Mouse (Mus musculus) hindbrain, embryonic 16.5 days (tissue): ENCODE results near the gene Olfr1282. TPM values are rescaled to one million over a fixed set of nuclear protein-coding genes. Genes with fewer than 3 reads are reported as not detected.
"Not testable (repeated sequence)": the region's sequence is repeated elsewhere in the genome, so short reads cannot be mapped to it uniquely, and the experiment has no call there.

Source experiments
- ATAC-seq: fragments of 200-750 bp; cut with Nextera tagmentation; 2 replicates; pipeline ENCODE4 v1.8.0; 2017; ENCODE audit warnings: moderate TSS enrichment, moderate library complexity
- H3K27ac ChIP-seq: fragments of 300-500 bp; sonication (generic); 2 replicates; pipeline ENCODE4 v1.5.1; 2014; ENCODE audit warnings: low read depth, mild to moderate bottlenecking, control low read depth, low read length, moderate library complexity
- H3K27me3 ChIP-seq: fragments of 300-500 bp; sonication (generic); replicated peaks from 2 replicates; pipeline ENCODE4 v1.6.1; 2014; ENCODE audit warnings: low read length; ENCODE audit not compliant: control insufficient read depth, insufficient read depth
- H3K36me3 ChIP-seq: fragments of 300-500 bp; sonication (generic); 2 replicates; pipeline ENCODE4 v1.6.1; 2014; ENCODE audit warnings: mild to moderate bottlenecking, low read length, moderate library complexity, mixed read lengths; ENCODE audit not compliant: control insufficient read depth, insufficient read depth
- H3K4me1 ChIP-seq: fragments of 300-500 bp; sonication (generic); 2 replicates; pipeline ENCODE4 v1.6.1; 2014; ENCODE audit warnings: low read depth, low read length; ENCODE audit not compliant: control insufficient read depth, insufficient read depth
- H3K4me2 ChIP-seq: fragments of 300-500 bp; sonication (generic); 2 replicates; pipeline ENCODE4 v1.6.1; 2014; ENCODE audit warnings: mild to moderate bottlenecking, low read length, control low read depth, moderate library complexity
- H3K4me3 ChIP-seq: fragments of 300-500 bp; sonication (generic); 2 replicates; pipeline ENCODE4 v1.5.1; 2014; ENCODE audit warnings: mild to moderate bottlenecking, low read length, control low read depth, moderate library complexity
- H3K9ac ChIP-seq: fragments of 300-500 bp; sonication (generic); 2 replicates; pipeline ENCODE4 v1.6.1; 2014; ENCODE audit warnings: low read depth, mild to moderate bottlenecking, control low read depth, low read length, moderate library complexity
- H3K9me3 ChIP-seq: fragments of 300-500 bp; sonication (generic); 2 replicates; pipeline ENCODE4 v1.6.1; 2014; ENCODE audit warnings: mild to moderate bottlenecking, low read length, moderate library complexity; ENCODE audit not compliant: control insufficient read depth
- WGBS: fragments of 180-500 bp; shearing (Covaris S2); extraction: QIAGEN DNeasy Blood & Tissue Kit; methylation state at CpG from one replicate; pipeline ENCODE4 v1.1.7; 2014; 5-methylcytosine and 5-hydroxymethylcytosine counted together
- polyA plus RNA-seq: library from polyadenylated mRNA; unstranded; fragments of >200 nt; fragmentation: Nextera tagmentation; extraction: Ambion mirVana; gene quantifications from 2 replicates; pipeline ENCODE4 v1.2.1, GENCODE M21; 2015

The Olfr1282 gene
- polyA plus RNA-seq: not detected in 2 replicates

DNA sequence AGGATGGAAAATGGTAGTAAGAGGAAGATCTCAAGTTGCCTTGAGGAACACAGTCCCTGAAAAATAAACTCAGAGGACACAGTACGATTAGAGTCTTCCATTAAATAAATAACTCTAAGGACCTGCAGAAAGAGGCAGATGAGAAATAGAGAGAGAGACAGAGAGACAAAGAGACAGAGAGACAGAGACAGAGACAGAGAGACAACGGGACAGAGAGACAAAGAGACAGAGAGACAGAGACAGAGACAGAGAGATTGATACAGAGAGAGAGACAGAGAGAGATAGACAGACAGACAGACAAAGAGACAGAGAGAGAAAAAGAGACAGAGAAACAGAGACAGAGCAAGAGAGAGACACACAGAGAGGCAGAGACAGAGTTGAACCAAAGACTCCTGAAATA lies at the start of gene Olfr1282:
Gene Olfr1282, minus strand, starts transcription at position 101 of the 400 bp plus-strand sequence.
- no peak within 1 kb of the TSS for H3K9ac ChIP-seq
- H3K27ac ChIP-seq: no peak within 1 kb of the TSS
- ATAC-seq: no peak
- H3K4me1 ChIP-seq: no peaks in the 10 kb centered on the region
- H3K4me3 ChIP-seq: no peak within 1 kb of the TSS
- WGBS: 82% methylated on average over 2 of the region's 2 CpGs
- H3K36me3 ChIP-seq: no peaks in the 10 kb centered on the region
- H3K4me2 ChIP-seq: no peak within 1 kb of the TSS
- H3K27me3 ChIP-seq: no peaks in the 10 kb centered on the region
- H3K9me3 ChIP-seq: no peaks in the 10 kb centered on the region

DNA sequence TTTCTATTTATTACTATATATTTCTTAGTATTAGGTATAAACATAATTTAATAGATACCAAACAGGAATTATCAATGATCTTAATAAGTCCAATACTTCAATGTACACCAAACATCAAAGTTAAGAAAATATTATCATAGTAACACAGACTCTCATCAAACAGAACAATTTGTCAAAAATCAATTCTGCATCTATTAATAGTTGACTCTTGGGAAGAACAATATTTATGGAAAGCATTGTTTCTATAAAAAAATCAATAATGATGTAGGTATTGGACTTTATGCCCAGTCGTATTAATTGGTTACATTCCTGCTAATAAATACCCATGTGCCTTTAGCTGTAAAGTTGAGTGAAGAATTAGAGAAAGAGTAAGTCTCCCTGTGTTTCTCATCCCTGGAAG lies 39.3 kb upstream of the Olfr1282 start, which contains the start of gene Olfr1284:
Gene Olfr1284, plus strand, starts transcription at position 301 of the 400 bp plus-strand sequence.
- no peaks in the 10 kb centered on the region for H3K4me1 ChIP-seq
- no peaks in the 10 kb centered on the region for H3K9me3 ChIP-seq
- H3K9ac ChIP-seq: no peak within 1 kb of the TSS
- no peaks in the 10 kb centered on the region for H3K27me3 ChIP-seq
- ATAC-seq: no peak
- no peak within 1 kb of the TSS for H3K27ac ChIP-seq
- H3K4me3 ChIP-seq: no peak within 1 kb of the TSS
- no peak within 1 kb of the TSS for H3K4me2 ChIP-seq
- H3K36me3 ChIP-seq: no peaks in the 10 kb centered on the region
- WGBS: 88% methylated on average over 1 of the region's 1 CpGs

DNA sequence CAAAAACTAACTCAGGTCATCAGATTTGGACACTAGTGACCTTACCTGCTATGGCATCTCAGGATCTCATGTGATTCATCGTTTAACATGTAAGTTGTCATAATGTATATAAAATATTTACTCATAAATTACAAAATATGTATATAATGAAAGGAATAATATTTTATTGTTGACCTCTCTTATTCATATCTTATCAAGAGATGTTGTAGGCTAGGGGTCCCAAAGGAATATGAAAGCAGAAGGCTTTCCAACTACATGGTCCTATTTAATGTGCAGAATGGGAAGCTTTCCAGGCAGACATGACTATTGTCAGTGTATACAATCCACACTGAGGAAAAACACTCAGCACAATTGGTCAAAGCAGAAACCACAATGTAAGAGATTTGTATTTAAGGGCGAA lies 30.6 kb upstream of the Olfr1282 start, which contains the start of gene Olfr1283:
Gene Olfr1283, plus strand, starts transcription at position 301 of the 400 bp plus-strand sequence.
- H3K4me3 ChIP-seq: no peak within 1 kb of the TSS
- WGBS: 76% methylated on average over 2 of the region's 2 CpGs

DNA sequence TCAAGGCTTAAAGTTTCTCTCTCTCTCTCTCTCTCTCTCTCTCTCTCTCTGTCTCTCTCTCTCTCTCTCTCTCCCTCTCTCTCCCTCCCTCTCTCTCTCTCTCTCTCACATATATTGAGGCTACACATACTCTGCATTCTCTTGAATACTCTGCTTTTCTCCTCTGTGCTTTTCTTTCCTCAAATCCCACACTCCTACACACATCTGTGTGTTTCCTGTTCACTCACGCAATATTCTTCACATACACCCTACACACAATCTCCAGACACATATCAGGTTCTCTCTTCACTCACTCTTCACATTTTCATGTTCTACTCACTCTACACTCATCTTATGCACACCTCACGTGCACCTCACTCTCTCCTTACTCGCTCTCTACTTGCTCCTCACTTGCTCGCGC lies 2.2 kb downstream of the Olfr1282 start:
- ATAC-seq, H3K9me3 ChIP-seq: not testable (repeated sequence)
- WGBS: 90% methylated on average over 5 of the region's 5 CpGs

More for the DNA sequence above, 30.6 kb upstream of the Olfr1282 start, which contains the start of gene Olfr1283:
- no peak for ATAC-seq
- Histone ChIP-seq H3K27me3 (no peaks in the 10 kb centered on the region), H3K27ac (no peak within 1 kb of the TSS), H3K36me3 (no peaks in the 10 kb centered on the region), H3K4me1 (no peaks in the 10 kb centered on the region), H3K9me3 (no peaks in the 10 kb centered on the region), H3K9ac (no peak within 1 kb of the TSS), H3K4me2 (no peak within 1 kb of the TSS)

DNA sequence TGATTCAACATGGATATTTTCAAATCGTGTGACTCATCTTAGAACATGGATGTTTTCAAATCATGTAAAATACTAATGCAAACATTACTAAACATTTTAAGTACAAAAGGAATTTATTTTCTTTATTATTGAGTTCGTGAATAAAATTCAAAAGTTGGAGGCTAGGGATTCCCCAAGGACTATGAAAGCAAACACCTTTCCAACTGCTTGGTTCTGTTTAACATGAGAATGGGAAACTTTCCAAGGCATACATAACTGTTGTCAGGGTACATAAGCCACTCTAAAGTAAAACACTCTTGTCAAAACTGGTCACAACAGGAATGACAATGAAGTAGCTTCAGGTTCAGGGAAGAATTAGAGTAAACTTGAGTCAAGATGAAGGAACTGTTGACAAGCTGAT lies 9.7 kb downstream of the Olfr1282 start, which contains the start of gene Olfr1281:
Gene Olfr1281, plus strand, starts transcription at position 301 of the 400 bp plus-strand sequence.
- H3K9ac ChIP-seq: no peak within 1 kb of the TSS
- no peaks in the 10 kb centered on the region for H3K27me3 ChIP-seq
- ATAC-seq: no peak
- no peak within 1 kb of the TSS for H3K4me3 ChIP-seq
- 77% methylated on average over 2 of the region's 2 CpGs for WGBS
- H3K27ac ChIP-seq: no peak within 1 kb of the TSS
- H3K4me1 ChIP-seq: no peaks in the 10 kb centered on the region
- H3K9me3 ChIP-seq: no peaks in the 10 kb centered on the region
- no peak within 1 kb of the TSS for H3K4me2 ChIP-seq
- no peaks in the 10 kb centered on the region for H3K36me3 ChIP-seq

More for the DNA sequence above, 2.2 kb downstream of the Olfr1282 start:
- H3K36me3 ChIP-seq, H3K4me2 ChIP-seq, H3K4me1 ChIP-seq, H3K4me3 ChIP-seq, H3K27me3 ChIP-seq, H3K27ac ChIP-seq, H3K9ac ChIP-seq: not testable (repeated sequence)

DNA sequence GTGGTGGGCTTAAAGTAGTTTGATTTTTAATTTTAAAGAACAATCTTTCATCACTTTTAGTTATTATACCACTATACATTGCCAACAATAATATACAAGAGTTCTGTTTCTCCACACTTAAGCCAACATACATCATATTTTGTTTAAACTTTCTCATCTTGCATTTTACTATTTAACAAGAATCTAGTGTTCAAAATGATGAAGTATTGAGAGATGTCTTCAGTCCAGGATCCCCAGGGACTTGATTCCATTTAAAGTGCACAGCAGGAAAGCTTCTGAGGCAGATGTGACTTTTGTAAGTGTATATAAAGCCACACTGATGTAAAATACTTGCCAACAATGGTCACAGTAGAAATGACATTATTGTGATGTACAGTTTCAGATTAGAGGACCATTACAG lies 22.2 kb downstream of the Olfr1282 start, which contains the start of gene Olfr1280:
Gene Olfr1280, plus strand, starts transcription at position 301 of the 400 bp plus-strand sequence.
- Histone ChIP-seq H3K9me3 (no peaks in the 10 kb centered on the region), H3K36me3 (no peaks in the 10 kb centered on the region), H3K4me2 (no peak within 1 kb of the TSS), H3K4me3 (no peak within 1 kb of the TSS), H3K27me3 (no peaks in the 10 kb centered on the region), H3K9ac (no peak within 1 kb of the TSS), H3K4me1 (no peaks in the 10 kb centered on the region), H3K27ac (no peak within 1 kb of the TSS)
- ATAC-seq: no peak

DNA sequence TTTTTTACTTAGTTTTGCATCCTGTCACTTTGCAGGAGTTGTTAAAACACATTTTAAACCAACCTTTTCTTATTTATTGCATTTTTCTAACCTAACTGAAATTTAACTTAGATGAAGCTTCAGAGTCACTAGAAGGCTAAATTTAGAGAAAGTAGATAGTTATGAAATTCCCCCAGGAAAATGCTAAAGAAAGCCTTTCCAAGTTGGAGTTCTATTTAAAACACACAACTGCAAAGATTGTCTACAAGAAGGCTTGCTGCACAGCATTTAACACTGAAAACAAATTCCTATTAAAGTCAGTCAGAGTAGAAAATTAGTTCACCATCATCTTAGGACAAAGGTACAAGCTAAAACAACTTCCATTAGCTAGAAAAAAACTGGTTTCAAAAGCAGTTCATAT lies 35.5 kb downstream of the Olfr1282 start, which contains the start of gene Olfr1279:
Gene Olfr1279, plus strand, starts transcription at position 262 of the 400 bp plus-strand sequence.
- no peak for ATAC-seq

DNA sequence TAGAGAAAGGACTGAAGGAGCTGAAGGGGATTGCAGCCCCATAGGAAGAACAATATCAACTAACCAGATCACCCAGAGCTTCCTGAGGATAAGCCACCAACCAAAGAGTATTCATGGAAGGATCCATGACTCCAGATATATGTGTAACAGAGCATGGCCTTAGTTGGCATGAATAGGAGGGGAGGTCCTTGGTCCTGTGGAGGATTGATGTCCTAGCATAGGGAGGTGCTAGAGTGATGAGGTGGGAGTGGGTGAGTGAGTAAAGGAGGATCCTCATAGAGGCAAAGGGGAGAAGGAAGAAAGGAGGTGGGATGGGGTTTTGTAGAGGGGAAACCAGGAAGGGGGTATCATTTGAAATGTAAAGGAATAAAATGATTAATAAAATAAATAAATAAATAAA lies 37.3 kb downstream of the Olfr1282 start:
- Histone ChIP-seq H3K4me2 (no peak overlapping the region), H3K27me3 (no peaks in the 10 kb centered on the region), H3K27ac (no peak overlapping the region), H3K36me3 (no peaks in the 10 kb centered on the region), H3K9ac (no peak overlapping the region), H3K4me1 (no peaks in the 10 kb centered on the region), H3K4me3 (no peak overlapping the region), H3K9me3 (no peaks in the 10 kb centered on the region)
- no peak for ATAC-seq

More for the DNA sequence above, 35.5 kb downstream of the Olfr1282 start, which contains the start of gene Olfr1279:
- Histone ChIP-seq H3K9ac (no peak within 1 kb of the TSS), H3K27ac (no peak within 1 kb of the TSS), H3K4me3 (no peak within 1 kb of the TSS), H3K27me3 (no peaks in the 10 kb centered on the region), H3K9me3 (no peaks in the 10 kb centered on the region), H3K4me2 (no peak within 1 kb of the TSS), H3K36me3 (no peaks in the 10 kb centered on the region), H3K4me1 (no peaks in the 10 kb centered on the region)

DNA sequence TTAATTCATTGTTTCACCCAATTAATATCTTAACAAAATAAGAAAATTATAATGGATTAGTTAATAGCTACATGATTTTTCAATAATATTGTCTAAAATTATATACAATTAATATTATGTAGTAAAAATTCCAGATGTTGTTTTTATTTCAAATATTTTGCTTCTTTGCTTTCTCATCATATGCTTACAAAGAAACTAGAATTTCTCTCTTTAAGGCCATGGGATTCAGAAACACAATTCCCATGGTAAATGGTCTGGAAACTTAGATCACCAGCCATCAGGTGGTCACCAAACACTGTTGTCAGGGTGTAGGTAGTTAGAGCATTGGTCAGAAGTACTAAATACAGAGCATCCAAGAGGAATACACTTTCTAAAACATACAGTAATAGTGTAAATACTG lies 46.0 kb downstream of the Olfr1282 start, which contains the start of gene Olfr1278:
Gene Olfr1278, plus strand, starts transcription at position 301 of the 400 bp plus-strand sequence.
- no peaks in the 10 kb centered on the region for H3K9me3 ChIP-seq
- H3K4me2 ChIP-seq: no peak within 1 kb of the TSS
- no peak within 1 kb of the TSS for H3K9ac ChIP-seq
- H3K27ac ChIP-seq: no peak within 1 kb of the TSS
- no peaks in the 10 kb centered on the region for H3K4me1 ChIP-seq
- H3K4me3 ChIP-seq: no peak within 1 kb of the TSS
- H3K36me3 ChIP-seq: no peaks in the 10 kb centered on the region
- no peaks in the 10 kb centered on the region for H3K27me3 ChIP-seq
- ATAC-seq: no peak
